Mouse (Mus musculus): ENCODE results near the gene Grb2.

GRCm38 (mm10) chr11:115618001-115618400 is 90.4 kb downstream of the Grb2 start:
- TF ChIP-seq CTCF (IDR thresholded peaks at IDR 0.05) (no peak), EP300 (IDR thresholded peaks at IDR 0.05) (no peak)

All from lung, postnatal 0 days (tissue).